Mouse (Mus musculus): ENCODE measurements at regions not wholly inside any gene's neighbourhood (a gene's known extent, or its start where the extent isn't known, plus 50 kb on each side); places are given as distances from the start of the nearest gene placed in this dataset.
"Not testable (repeated sequence)": the region's sequence is repeated elsewhere in the genome, so short reads cannot be mapped to it uniquely, and the experiment has no call there.

GRCm38 (mm10) chr2:85280580-85280979, 58.5 kb downstream of the Olfr987 start:
- Histone ChIP-seq H3K27ac (ENCODE audit: low read depth, low read length) (no peak overlapping the region), H3K4me3 (ENCODE audit: low read depth, low read length) (no peak overlapping the region), H3K4me1 (ENCODE audit: control insufficient read depth, insufficient read depth, low read length) (no peaks in the 10 kb centered on the region), H3K27me3 (ENCODE audit: control insufficient read depth, insufficient read depth, low read length) (no peaks in the 10 kb centered on the region), H3K9ac (replicated peaks; ENCODE audit: low read depth, low read length) (no peak overlapping the region), H3K9me3 (ENCODE audit: control insufficient read depth, low read length) (no peaks in the 10 kb centered on the region), H3K36me3 (ENCODE audit: control insufficient read depth, insufficient read depth, low read length) (no peaks in the 10 kb centered on the region), H3K4me2 (ENCODE audit: low read depth, low read length) (no peak overlapping the region)
- ATAC-seq (ENCODE audit: low read depth) = peak; percentile 15; the same call in 1 of the 2 replicates
- 38% methylated on average over 2 of the region's 2 CpGs for WGBS

DNA sequence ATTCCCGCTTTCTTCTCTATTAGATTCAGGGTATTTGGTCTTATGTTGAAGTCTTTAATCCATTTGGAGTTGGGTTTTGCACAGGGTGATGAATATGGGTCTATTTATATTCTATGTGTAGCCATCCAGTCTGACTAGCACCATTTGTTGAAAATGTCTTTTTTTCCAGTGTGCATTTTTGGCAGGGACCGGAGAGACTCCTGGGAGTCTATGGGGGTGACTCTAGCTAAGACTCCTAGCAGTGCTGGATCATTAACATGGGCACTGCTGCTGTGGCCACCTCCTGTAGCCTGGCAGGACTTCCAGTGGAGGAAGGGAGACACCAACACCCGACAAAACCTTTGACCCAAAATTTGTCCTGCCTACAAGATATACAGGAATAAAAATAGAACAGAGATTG, 61.0 kb downstream of the Olfr987 start:
- Histone ChIP-seq H3K27me3 (ENCODE audit: control insufficient read depth, insufficient read depth, low read length) (no peaks in the 10 kb centered on the region), H3K4me2 (ENCODE audit: low read depth, low read length) (no peak overlapping the region), H3K36me3 (ENCODE audit: control insufficient read depth, insufficient read depth, low read length) (no peaks in the 10 kb centered on the region), H3K4me1 (ENCODE audit: control insufficient read depth, insufficient read depth, low read length) (no peaks in the 10 kb centered on the region), H3K27ac (ENCODE audit: low read depth, low read length) (no peak overlapping the region), H3K9ac (replicated peaks; ENCODE audit: low read depth, low read length) (no peak overlapping the region), H3K4me3 (ENCODE audit: low read depth, low read length) (no peak overlapping the region), H3K9me3 (ENCODE audit: control insufficient read depth, low read length) (no peaks in the 10 kb centered on the region)
- 88% methylated on average over 3 of the region's 3 CpGs for WGBS
- no peak for ATAC-seq (ENCODE audit: low read depth)

DNA sequence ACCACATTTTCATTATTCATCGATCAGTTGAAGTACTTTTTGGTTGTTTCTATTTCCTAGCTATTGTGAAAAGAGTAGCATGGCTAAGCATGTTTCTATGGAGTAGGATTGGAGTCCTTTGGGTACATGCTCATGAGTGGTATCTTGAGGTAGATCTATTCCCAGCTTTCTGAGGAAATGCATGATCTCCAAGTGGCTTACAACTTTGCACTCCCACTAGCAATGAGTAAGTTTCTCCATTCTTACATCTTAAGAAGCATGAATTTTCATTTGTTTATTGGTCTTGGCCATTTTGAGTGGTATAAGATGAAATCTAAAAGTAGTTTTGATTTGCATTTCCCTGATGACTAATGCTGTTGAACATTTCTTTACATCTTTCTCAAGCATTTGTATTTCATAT, 61.7 kb downstream of the Olfr987 start:
- H3K4me3 ChIP-seq (ENCODE audit: low read depth, low read length) = no peak overlapping the region
- no peaks in the 10 kb centered on the region for H3K36me3 ChIP-seq (ENCODE audit: control insufficient read depth, insufficient read depth, low read length)
- H3K9me3 ChIP-seq (ENCODE audit: control insufficient read depth, low read length) = no peaks in the 10 kb centered on the region
- H3K27me3 ChIP-seq (ENCODE audit: control insufficient read depth, insufficient read depth, low read length) = no peaks in the 10 kb centered on the region
- 89% methylated on average over 1 of the region's 1 CpGs for WGBS
- ATAC-seq (ENCODE audit: low read depth) = no peak
- H3K4me2 ChIP-seq (ENCODE audit: low read depth, low read length) = no peak overlapping the region
- H3K9ac ChIP-seq (replicated peaks; ENCODE audit: low read depth, low read length) = no peak overlapping the region
- no peaks in the 10 kb centered on the region for H3K4me1 ChIP-seq (ENCODE audit: control insufficient read depth, insufficient read depth, low read length)
- H3K27ac ChIP-seq (ENCODE audit: low read depth, low read length) = no peak overlapping the region

DNA sequence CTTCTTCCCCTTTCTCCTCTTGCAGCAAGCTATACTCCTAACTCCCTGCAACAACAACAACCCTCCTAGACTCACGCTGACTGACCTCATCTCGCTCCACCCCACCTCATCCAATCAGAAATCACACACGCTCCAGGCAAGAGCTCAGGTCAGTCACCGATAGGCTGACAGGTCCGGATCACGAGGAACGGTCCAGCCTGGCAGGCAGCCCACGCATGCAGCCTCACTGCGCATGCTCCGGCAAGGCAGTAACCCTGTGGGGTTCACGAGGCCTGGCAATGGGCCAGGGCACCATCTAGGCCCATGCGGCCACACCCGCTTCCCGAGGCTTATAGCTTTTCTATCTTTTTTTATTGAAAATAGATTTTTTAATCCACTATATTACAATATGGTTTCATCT, 69.8 kb upstream of the Lrrc55 start:
- not testable (repeated sequence) for H3K4me1 ChIP-seq (ENCODE audit: control insufficient read depth, insufficient read depth, low read length); H3K4me2 ChIP-seq (ENCODE audit: low read depth, low read length); H3K36me3 ChIP-seq (ENCODE audit: control insufficient read depth, insufficient read depth, low read length); H3K27me3 ChIP-seq (ENCODE audit: control insufficient read depth, insufficient read depth, low read length); H3K4me3 ChIP-seq (ENCODE audit: low read depth, low read length); H3K27ac ChIP-seq (ENCODE audit: low read depth, low read length); H3K9ac ChIP-seq (replicated peaks; ENCODE audit: low read depth, low read length); ATAC-seq (ENCODE audit: low read depth); H3K9me3 ChIP-seq (ENCODE audit: control insufficient read depth, low read length)
- WGBS = 87% methylated on average over 14 of the region's 14 CpGs

- Histone ChIP-seq H3K4me3 (ENCODE audit: low read depth, low read length) (no peak overlapping the region), H3K27ac (ENCODE audit: low read depth, low read length) (no peak overlapping the region), H3K27me3 (ENCODE audit: control insufficient read depth, insufficient read depth, low read length) (no peaks in the 10 kb centered on the region), H3K36me3 (ENCODE audit: control insufficient read depth, insufficient read depth, low read length) (no peaks in the 10 kb centered on the region), H3K9ac (replicated peaks; ENCODE audit: low read depth, low read length) (no peak overlapping the region), H3K4me2 (ENCODE audit: low read depth, low read length) (no peak overlapping the region), H3K4me1 (ENCODE audit: control insufficient read depth, insufficient read depth, low read length) (no peaks in the 10 kb centered on the region), H3K9me3 (ENCODE audit: control insufficient read depth, low read length) (no peaks in the 10 kb centered on the region)
- ATAC-seq (ENCODE audit: low read depth) = no peak
Measured at GRCm38 (mm10) chr2:85265667-85266066, 68.7 kb upstream of the Lrrc55 start.

DNA sequence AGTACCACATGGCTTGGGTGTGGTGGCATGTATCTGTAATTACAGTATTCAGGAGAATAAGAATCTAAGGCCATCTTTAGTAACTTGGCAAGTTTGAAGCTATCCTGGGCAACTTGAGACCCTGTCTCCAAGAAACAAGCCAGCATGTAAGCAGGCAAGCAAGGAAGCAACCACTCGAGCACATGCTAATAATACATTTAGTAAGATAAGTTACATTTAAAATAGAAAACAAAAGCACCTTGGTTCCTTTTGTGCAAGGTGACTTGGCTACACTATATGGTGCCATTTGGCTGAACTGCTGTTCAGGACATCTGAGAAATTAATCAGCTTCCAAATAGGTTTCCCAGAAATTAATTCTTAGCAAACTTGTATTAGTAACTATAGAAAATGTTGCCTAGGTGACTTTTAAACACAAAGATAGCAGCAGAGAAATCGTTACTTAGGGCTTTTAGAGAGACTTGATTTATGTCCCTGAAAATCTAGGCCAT, 68.1 kb upstream of the Lrrc55 start:
- Histone ChIP-seq H3K27me3 (ENCODE audit: control insufficient read depth, insufficient read depth, low read length) (no peaks in the 10 kb centered on the region), H3K36me3 (ENCODE audit: control insufficient read depth, insufficient read depth, low read length) (no peaks in the 10 kb centered on the region), H3K9me3 (ENCODE audit: control insufficient read depth, low read length) (no peaks in the 10 kb centered on the region), H3K27ac (ENCODE audit: low read depth, low read length) (no peak overlapping the region), H3K4me1 (ENCODE audit: control insufficient read depth, insufficient read depth, low read length) (no peaks in the 10 kb centered on the region), H3K4me2 (ENCODE audit: low read depth, low read length) (no peak overlapping the region), H3K9ac (replicated peaks; ENCODE audit: low read depth, low read length) (no peak overlapping the region), H3K4me3 (ENCODE audit: low read depth, low read length) (no peak overlapping the region)
- WGBS = 46% methylated on average over 2 of the region's 2 CpGs
- no peak for ATAC-seq (ENCODE audit: low read depth)

DNA sequence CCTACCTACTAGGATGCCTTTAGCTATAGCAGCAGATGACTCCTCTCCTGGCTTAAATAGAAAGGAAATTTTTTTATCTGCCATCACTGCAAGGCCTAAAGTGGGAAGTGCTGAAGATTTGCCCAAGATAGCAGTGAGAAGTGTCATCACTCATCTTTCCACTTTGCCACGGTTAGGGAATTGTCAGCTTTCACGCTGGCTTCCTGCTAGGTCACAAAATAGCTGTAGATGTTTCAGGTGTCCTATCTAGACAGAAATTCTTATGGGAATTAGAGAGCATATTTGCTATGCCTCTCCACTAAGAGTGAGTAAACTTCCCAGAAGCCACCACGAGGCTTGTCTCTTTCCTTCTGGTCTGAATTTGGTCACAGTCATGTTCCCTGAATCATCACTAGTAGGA, 60.4 kb upstream of the Lrrc55 start:
- no peaks in the 10 kb centered on the region for H3K9me3 ChIP-seq (ENCODE audit: control insufficient read depth, low read length)
- no peaks in the 10 kb centered on the region for H3K36me3 ChIP-seq (ENCODE audit: control insufficient read depth, insufficient read depth, low read length)
- no peaks in the 10 kb centered on the region; the same call in 1 of the 2 replicates for H3K4me1 ChIP-seq (ENCODE audit: control insufficient read depth, insufficient read depth, low read length)
- H3K4me2 ChIP-seq (ENCODE audit: low read depth, low read length) = no peak overlapping the region
- ATAC-seq (ENCODE audit: low read depth) = no peak
- no peak overlapping the region for H3K9ac ChIP-seq (replicated peaks; ENCODE audit: low read depth, low read length)
- no peaks in the 10 kb centered on the region for H3K27me3 ChIP-seq (ENCODE audit: control insufficient read depth, insufficient read depth, low read length)
- H3K27ac ChIP-seq (ENCODE audit: low read depth, low read length) = no peak overlapping the region
- 89% methylated on average over 3 of the region's 3 CpGs for WGBS
- no peak overlapping the region for H3K4me3 ChIP-seq (ENCODE audit: low read depth, low read length)

- Histone ChIP-seq H3K4me2 (ENCODE audit: low read depth, low read length) (no peak overlapping the region), H3K4me3 (ENCODE audit: low read depth, low read length) (no peak overlapping the region), H3K27ac (ENCODE audit: low read depth, low read length) (no peak overlapping the region), H3K9ac (replicated peaks; ENCODE audit: low read depth, low read length) (no peak overlapping the region), H3K27me3 (ENCODE audit: control insufficient read depth, insufficient read depth, low read length) (no peaks in the 10 kb centered on the region), H3K36me3 (ENCODE audit: control insufficient read depth, insufficient read depth, low read length) (no peaks in the 10 kb centered on the region), H3K4me1 (ENCODE audit: control insufficient read depth, insufficient read depth, low read length) (no peaks in the 10 kb centered on the region; the same call in 1 of the 2 replicates), H3K9me3 (ENCODE audit: control insufficient read depth, low read length) (no peaks in the 10 kb centered on the region)
- ATAC-seq (ENCODE audit: low read depth) = no peak
- 86% methylated on average over 2 of the region's 2 CpGs for WGBS
Measured at GRCm38 (mm10) chr2:85255610-85256009, 58.6 kb upstream of the Lrrc55 start.

DNA sequence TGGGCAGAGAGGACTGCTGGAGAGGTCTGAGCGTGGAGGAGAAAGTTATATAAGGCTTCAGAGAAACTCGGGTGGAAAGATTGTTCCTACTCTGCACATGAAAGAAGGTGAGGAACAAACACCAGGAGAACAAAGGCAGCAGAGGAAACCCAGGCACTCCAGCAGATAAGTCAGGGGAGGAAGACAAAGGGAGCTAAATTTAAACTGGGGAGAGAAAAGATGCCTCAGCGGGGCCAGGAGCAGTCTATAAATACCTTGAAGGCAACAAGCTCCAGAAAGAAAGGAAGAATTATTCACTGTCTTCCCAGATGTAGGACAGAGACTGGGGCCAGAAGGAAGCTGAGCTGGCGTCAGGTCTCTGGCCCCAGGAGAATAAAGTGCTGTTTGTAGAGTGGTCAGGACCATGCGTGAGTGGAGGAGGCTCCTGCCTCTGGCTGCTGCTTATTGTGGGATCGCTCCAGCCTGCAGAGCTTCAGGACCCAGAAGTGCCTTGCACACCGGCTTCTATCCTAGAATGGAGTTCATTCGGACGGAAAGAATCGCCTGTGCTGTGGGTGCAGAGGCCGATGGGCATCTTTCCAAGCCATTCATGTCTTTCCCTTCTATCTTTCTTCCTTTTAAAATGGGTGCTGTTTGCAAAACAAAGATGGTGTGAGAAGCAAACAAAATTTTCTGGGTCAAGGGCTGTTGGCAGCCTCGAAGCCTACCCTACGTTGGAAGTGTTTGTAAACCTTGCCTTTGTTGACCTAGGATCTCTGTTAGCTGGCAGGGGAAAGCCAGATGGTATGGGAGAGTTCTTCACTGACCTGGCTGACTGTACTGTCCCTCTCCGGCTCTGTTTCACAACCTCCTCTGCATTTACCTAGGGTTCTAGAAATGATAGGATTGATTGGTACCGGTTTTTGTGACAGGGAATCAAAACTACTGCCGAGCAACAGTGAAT, 55.6 kb upstream of the Lrrc55 start:
- Histone ChIP-seq H3K9ac (replicated peaks; ENCODE audit: low read depth, low read length) (no peak overlapping the region), H3K4me1 (ENCODE audit: control insufficient read depth, insufficient read depth, low read length) (no peaks in the 10 kb centered on the region; the same call in 1 of the 2 replicates), H3K4me3 (ENCODE audit: low read depth, low read length) (no peak overlapping the region), H3K4me2 (ENCODE audit: low read depth, low read length) (no peak overlapping the region), H3K27me3 (ENCODE audit: control insufficient read depth, insufficient read depth, low read length) (no peaks in the 10 kb centered on the region), H3K9me3 (ENCODE audit: control insufficient read depth, low read length) (no peaks in the 10 kb centered on the region), H3K36me3 (ENCODE audit: control insufficient read depth, insufficient read depth, low read length) (no peaks in the 10 kb centered on the region), H3K27ac (ENCODE audit: low read depth, low read length) (no peak overlapping the region)
- no peak for ATAC-seq (ENCODE audit: low read depth)
- 32% methylated on average over 16 of the region's 16 CpGs for WGBS
